ENCODE assay signal across 7 mouse cellular contexts in the genomic region with DNA sequence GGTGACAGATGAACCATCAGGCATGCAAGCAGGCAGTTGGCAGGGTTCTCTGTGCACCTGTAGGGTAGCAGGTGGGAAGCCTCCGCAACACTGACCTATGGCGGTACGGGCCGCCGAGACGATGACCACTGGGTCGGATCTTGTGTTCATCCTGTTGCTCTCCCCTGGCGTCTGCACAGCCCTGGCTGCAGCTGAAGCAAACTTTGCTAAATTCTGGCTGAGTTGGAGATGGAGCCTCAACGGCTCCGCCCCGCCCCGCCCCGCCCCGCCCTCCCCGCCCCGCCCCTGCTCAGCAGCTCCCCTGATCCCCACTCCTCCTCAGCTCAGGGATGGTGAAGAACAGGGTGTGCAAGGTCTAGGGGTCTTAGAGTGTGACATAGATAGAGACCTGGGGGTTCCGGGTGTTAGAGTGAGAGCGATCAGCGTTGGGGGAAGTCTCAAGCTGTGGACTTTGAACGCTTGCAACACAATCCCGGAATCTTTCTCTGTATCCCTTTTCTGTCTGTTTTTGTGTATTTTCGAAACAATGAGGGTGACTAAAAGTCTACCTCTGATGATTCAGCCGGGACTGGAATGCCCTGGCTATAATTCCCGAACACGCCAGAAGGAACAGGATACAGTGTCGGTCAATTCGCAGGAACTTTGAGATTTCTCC. TPM values are rescaled to one million over a fixed set of nuclear protein-coding genes. Genes with fewer than 3 reads are reported as not detected.
DNase-seq lines count a peak whose midpoint lies in the region; ATAC-seq and TF ChIP-seq lines count a peak whose summit lies in the region.

A gene (minus strand): TSS at position 450 of the 655 bp plus-strand sequence.

- H3K9me3 ChIP-seq in E14TG2a.4 (ENCODE audit: low read length): no peaks in the 10 kb centered on the region
- no peaks in the 10 kb centered on the region for H3K9me3 ChIP-seq in embryonic facial prominence, embryonic 10.5 days
- no peaks in the 10 kb centered on the region for H3K9me3 ChIP-seq in liver, embryonic 14.5 days (ENCODE audit: control insufficient read depth, low read length)

- WGBS in embryonic facial prominence, embryonic 10.5 days: 16% methylated on average over 27 of the region's 27 CpGs
- 12% methylated on average over 27 of the region's 27 CpGs for WGBS in liver, embryonic 14.5 days (ENCODE audit: insufficient replicate concordance)

- no peak within 1 kb of the TSS for H3K9ac ChIP-seq in liver, embryonic 14.5 days (replicated peaks)

- TF ChIP-seq CTCF in E14TG2a.4 (conservative IDR thresholded peaks at IDR 0.05; ENCODE audit: low read length): no peak
- no peak for TF ChIP-seq CTCF in liver, embryonic 14.5 days (IDR thresholded peaks at IDR 0.05; ENCODE audit: low read depth)

- H3K27ac ChIP-seq in embryonic facial prominence, embryonic 10.5 days (replicated peaks): no peak within 1 kb of the TSS
- no peak within 1 kb of the TSS for H3K27ac ChIP-seq in liver, embryonic 14.5 days

- peaks cover 32% of the 10 kb centered on the region for H3K36me3 ChIP-seq in E14TG2a.4 (ENCODE audit: insufficient read depth, low read length)
- H3K36me3 ChIP-seq in embryonic facial prominence, embryonic 10.5 days (replicated peaks): peaks cover 34% of the 10 kb centered on the region
- peaks cover 4% of the 10 kb centered on the region for H3K36me3 ChIP-seq in liver, embryonic 14.5 days (replicated peaks; ENCODE audit: control insufficient read depth, insufficient read depth, low read depth)

- peak within 1 kb of the TSS; percentile 47 for H3K4me2 ChIP-seq in liver, embryonic 14.5 days (ENCODE audit: low read depth)

- peak within 1 kb of the TSS; percentile 69 for H3K4me3 ChIP-seq in E14TG2a.4 (replicated peaks; ENCODE audit: low read length)
- H3K4me3 ChIP-seq in embryonic facial prominence, embryonic 10.5 days: peak within 1 kb of the TSS; percentile 48
- H3K4me3 ChIP-seq in liver, embryonic 14.5 days (ENCODE audit: insufficient read depth in 1 of 2, low read depth in 2 of 2, low read length in 2 of 2): peak within 1 kb of the TSS; percentile 17 to 22; a peak in 2 of 4 replicates

- H3K4me1 ChIP-seq in E14TG2a.4 (replicated peaks; ENCODE audit: low read depth, low read length): peaks cover 10% of the 10 kb centered on the region; the same call in 1 of the 2 replicates
- peaks cover 11% of the 10 kb centered on the region for H3K4me1 ChIP-seq in embryonic facial prominence, embryonic 10.5 days
- peaks cover 0 to 11% of the 10 kb centered on the region in 2 experiments; a peak in 3 of 4 replicates for H3K4me1 ChIP-seq in liver, embryonic 14.5 days (replicated peaks; ENCODE audit: control insufficient read depth in 2 of 2, insufficient read depth in 2 of 2, low read length in 1 of 2)

- H3K27me3 ChIP-seq in E14TG2a.4 (ENCODE audit: insufficient read depth, low read length): no peaks in the 10 kb centered on the region
- no peaks in the 10 kb centered on the region for H3K27me3 ChIP-seq in embryonic facial prominence, embryonic 10.5 days (replicated peaks; ENCODE audit: low read depth, poor library complexity, severe bottlenecking)
- H3K27me3 ChIP-seq in liver, embryonic 14.5 days (ENCODE audit: control insufficient read depth, insufficient read depth, low read length): no peaks in the 10 kb centered on the region

- ATAC-seq in liver, embryonic 14.5 days (ENCODE audit: insufficient read depth): peak; percentile 67

- no peak for TF ChIP-seq EP300 in liver, embryonic 14.5 days (IDR thresholded peaks at IDR 0.05; ENCODE audit: low read depth)

- peak; percentile 57 for DNase-seq in 3134 (ENCODE audit: extremely low read depth, insufficient read length, low spot score)
- DNase-seq in embryonic facial prominence, embryonic 10.5 days (ENCODE audit: low spot score): peak; percentile 41
- peak; percentile 32 for DNase-seq in induced T-regulatory cell, adult 2 months (ENCODE audit: low read depth)
- DNase-seq in liver, embryonic 14.5 days (ENCODE audit: low read depth in 3 of 3, low spot score in 3 of 3): no peak
- peak; percentile 56 for DNase-seq in testis, postnatal 10 days (ENCODE audit: low spot score)
- no peak for DNase-seq in layer of hippocampus, postnatal 14 days (ENCODE audit: low spot score in 2 of 2)

RNA-seq across cellular contexts. Expression of the gene that starts here (rescaled TPM):
- 0.98 and 1.3 TPM in 2 replicates for polyA plus RNA-seq in embryonic facial prominence, embryonic 10.5 days (2016; fragmentation: Nextera tagmentation; extraction: Ambion mirVana)
- 2.8 and 3.9 TPM in 2 replicates for polyA plus RNA-seq in liver, embryonic 14.5 days (2012; rRNA removed)
- polyA plus RNA-seq in liver, embryonic 14.5 days (2014; fragmentation: Nextera tagmentation; extraction: Ambion mirVana): 3.9 and 4.4 TPM in 2 replicates
- 1 to 10 TPM; 2.7 to 3.3 TPM for total RNA-seq in layer of hippocampus, postnatal 14 days (2021)

Comparison
In these comparisons a context has a peak if more than half of its experiments do, and no peak if none do; other contexts are left out.
1. DNase-seq: peak in 3134 (single experiment), embryonic facial prominence, embryonic 10.5 days (single experiment), induced T-regulatory cell, adult 2 months (single experiment) and testis, postnatal 10 days (single experiment); none in liver, embryonic 14.5 days (0 of 3) and layer of hippocampus, postnatal 14 days (0 of 2).
2. Peak in every context shown above with its lines, with median percentiles within 50 percentile points of each other: H3K4me3 ChIP-seq.